Mouse (Mus musculus): ENCODE data around the gene Nrxn3.
A peak's percentile ranks its signal among the peaks of the same experiment; 100 is the strongest.

Nrxn3 gene

GRCm38 (mm10) chr12:89179970-89180666, 457.4 kb downstream of the Nrxn3 start:
- DNase-seq (ENCODE audit: low read depth): no peak

DNA sequence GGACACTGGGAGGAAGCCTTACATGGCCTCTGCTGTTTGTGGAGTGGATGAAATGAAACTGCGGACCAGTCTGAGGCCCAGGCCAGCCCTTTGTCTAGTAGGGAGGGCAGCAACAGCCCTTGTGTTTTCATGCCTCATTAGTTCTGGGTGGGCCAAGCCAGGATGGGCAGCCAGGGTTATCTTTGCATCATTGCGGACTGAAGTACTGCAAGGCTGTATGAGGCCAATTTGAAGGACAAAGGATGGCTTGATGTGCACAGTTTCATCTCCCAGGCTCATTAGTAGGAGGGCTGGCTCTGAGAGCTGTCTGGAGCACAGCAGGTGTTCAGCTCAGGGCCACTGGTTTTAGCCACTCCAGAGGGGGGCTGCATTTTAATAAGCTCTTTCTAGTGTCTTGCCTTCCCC, 458.5 kb downstream of the Nrxn3 start:
- no peak for DNase-seq (ENCODE audit: low read depth)

DNA sequence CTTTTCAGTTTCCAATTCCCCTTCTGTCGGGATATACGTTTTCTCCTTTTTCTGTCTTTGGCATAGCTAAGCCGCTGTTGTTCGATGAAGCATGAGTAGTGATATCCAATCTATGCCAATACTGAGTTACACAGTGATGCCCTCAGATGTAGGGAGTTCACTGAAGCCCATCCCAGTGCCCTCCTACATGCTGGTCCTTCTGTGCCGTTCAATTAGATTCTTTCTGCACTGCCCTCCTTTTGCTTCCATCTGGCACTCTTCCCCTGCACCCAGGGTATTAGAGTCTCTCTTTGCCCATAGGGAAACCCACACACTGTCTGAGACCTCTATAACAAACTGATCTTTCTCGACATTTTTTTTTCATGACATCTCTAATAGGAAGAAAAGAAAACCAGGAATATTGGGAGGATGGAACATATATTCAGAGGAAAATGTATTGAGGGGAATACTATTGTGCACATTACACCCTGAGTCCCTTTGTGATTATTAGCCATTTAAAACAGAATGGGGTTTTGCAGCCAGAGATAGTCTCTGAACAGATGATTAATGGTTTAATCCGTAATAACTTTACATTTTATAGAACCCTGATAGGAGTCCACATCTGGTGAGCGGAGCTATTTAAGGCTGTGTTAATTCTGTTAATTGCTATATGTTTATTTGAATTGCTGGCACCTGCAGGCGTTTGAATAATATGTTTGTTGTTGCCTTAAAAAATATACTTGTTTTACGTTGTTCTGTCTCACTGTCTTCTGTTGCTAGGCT, 476.3 kb downstream of the Nrxn3 start:
- no peak for DNase-seq (ENCODE audit: low read depth)

GRCm38 (mm10) chr12:89211608-89212007, 488.9 kb downstream of the Nrxn3 start:
- no peak for DNase-seq (ENCODE audit: low read depth)

GRCm38 (mm10) chr12:89239826-89240225, 517.1 kb downstream of the Nrxn3 start:
- DNase-seq (ENCODE audit: low read depth): no peak

- no peak for DNase-seq (ENCODE audit: low read depth)
These were observed 518.9 kb downstream of the Nrxn3 start for GRCm38 (mm10) chr12:89241554-89241953.

- DNase-seq (ENCODE audit: low read depth): no peak
These were observed 519.8 kb downstream of the Nrxn3 start for GRCm38 (mm10) chr12:89242476-89242875.

- DNase-seq (ENCODE audit: low read depth): no peak
These were observed 532.7 kb downstream of the Nrxn3 start for GRCm38 (mm10) chr12:89255275-89255892.

DNA sequence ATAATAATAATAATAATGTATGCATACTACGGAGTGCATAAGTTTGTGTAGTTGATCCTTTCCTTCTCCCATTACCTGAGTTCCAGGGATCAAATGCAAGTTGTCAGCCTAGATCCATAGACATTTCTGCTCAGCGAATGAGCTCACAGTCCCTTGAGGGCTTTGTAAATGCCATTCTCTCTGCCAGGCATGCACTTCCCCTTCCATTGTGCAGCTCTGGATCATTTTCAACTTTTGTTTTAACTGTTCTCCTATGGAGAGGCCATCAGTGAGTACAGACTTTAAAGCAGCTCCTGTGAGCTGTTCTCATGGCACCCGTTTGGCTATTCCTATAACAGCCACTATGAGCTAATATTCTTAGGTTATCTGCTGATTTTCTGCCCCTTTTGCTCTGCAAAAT, 536.2 kb downstream of the Nrxn3 start:
- DNase-seq (ENCODE audit: low read depth): no peak

DNA sequence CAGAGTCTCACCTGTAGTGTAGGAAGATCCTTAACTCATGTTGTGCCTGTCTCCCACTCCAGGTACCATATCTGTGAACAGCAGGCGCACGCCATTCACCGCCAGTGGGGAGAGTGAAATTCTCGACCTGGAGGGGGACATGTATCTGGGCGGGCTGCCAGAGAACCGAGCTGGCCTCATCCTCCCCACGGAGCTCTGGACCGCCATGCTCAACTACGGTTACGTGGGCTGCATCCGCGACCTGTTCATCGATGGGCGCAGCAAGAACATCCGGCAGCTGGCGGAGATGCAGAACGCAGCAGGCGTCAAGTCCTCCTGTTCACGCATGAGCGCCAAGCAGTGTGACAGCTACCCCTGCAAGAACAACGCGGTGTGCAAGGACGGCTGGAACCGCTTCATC, 537.4 kb downstream of the Nrxn3 start:
- DNase-seq (ENCODE audit: low read depth): no peak

GRCm38 (mm10) chr12:89262261-89262660, 539.6 kb downstream of the Nrxn3 start:
- DNase-seq (ENCODE audit: low read depth): no peak

DNA sequence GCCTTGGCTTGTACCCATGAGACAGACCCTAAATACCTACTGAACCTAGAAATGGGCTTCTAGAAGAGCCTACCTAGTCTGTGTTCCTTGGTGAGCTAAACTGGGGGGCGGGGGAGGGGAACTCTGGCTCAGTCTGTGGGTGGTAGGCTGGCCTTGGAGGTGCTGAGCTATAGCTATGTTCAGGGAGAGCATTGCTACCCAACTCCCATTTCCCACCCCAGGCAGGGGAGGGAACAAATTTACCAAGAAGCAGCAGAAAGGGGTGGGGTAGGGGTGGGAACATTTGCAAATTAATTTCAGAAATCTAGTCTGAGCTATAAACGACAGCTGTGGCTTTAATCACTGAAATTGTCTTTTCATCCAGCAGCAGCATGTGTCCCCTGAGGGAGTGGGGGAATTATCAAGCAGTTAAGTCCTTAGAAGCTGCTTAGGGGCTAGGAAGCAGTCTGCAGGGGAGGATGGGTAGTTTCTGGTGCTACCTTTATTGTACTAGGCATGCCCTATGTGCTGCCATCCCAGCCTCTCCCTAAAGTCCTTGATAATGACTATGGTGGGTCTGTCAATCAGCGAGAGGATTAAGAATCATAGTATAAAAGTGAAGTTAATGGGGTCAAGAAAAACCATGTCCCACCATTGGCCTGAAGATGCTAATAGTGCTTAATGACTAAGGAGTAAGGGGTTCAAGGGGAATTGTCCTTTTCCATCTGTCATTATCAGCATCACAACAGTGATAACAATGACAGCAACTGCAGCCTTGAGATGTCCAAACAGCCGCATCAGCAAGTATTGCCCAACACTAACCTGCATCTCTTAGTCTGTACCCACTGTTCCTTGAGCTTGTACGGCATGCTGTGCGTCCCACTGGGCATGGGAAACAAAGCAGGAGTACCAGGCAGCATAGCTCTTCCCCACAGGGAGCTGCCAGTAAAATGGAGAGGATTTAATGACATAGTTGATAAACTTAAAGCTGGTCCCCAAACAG, 560.0 kb downstream of the Nrxn3 start:
- DNase-seq (ENCODE audit: low read depth): no peak

DNA sequence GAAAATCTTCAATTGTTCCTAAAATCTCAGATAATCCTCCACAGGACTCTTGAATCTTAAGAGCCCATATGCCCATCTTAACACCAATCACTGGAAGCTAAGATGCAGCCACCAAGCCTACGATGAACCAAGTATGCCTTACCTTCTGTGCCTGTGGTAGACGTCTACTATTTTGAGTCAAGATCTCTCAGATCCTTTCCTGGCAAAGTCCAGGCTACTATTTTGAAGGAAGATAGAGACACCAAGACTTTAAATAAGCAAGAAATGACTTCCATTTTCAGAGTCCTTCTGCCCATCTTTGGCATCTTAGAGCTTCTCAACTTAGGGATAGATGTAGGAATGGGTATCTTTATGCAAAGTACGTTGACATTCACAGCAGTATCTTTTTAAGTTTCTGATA, 561.7 kb downstream of the Nrxn3 start:
- no peak for DNase-seq (ENCODE audit: low read depth)

DNA sequence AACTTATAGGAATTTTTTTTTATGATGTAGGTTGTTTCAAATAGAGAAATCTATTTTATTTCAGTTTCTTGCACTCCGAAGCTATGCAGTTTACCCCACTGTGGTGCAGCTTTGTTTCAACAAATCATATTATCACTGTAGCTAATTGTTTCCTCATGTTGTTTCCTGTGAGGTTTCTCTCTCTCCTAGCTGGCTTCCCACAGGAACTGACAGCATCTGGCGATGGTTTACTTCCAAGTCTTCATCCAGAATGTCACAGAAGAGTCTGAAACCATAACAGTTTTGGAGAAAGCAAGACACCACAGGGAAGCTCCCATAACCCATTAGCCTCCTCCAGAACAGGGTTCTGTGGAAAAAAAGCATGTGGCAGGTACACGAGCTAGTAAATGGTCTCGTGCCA, 564.4 kb downstream of the Nrxn3 start:
- no peak for DNase-seq (ENCODE audit: low read depth)

DNA sequence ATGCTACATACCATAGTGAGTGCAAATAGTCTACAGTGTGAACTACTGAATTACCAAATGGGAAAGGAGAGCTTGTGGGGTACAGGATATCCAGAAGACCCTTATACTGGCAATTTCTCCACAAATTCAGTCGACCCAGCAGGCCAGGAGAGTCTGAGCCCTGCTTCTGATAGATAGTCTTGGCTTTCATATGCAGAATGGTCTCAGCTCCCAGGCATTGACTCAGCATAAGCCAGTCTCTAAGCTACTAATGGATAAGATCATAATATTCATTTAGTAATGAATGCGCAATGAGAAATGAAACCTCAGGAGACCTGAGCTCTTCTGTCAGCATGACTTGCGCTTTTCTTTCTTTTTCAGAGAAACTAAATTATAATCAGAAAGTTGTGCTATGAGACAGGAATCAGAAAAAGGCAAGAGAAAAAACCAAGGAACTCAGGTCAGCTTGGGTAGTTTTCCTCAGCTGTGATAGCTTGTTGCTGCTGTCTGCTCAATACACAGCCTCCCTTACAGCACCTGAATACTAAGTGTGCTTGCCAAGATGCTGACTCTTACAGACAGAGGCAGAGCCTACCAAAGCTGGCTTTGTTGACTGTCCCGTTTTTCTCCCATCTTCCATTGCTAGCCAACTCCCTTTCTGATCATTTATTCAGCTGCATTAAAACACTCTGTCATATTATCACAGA, 567.1 kb downstream of the Nrxn3 start:
- no peak for DNase-seq (ENCODE audit: low read depth)

GRCm38 (mm10) chr12:89290736-89291574, 568.3 kb downstream of the Nrxn3 start:
- DNase-seq (ENCODE audit: low read depth): no peak

- DNase-seq (ENCODE audit: low read depth): peak; percentile 49
These were observed 579.3 kb downstream of the Nrxn3 start for GRCm38 (mm10) chr12:89302011-89302410.

GRCm38 (mm10) chr12:89310200-89310599, 587.5 kb downstream of the Nrxn3 start:
- no peak for DNase-seq (ENCODE audit: low read depth)

GRCm38 (mm10) chr12:89312586-89312985, 589.9 kb downstream of the Nrxn3 start:
- DNase-seq (ENCODE audit: low read depth): peak; percentile 23

GRCm38 (mm10) chr12:89325864-89326560, 603.3 kb downstream of the Nrxn3 start:
- DNase-seq (ENCODE audit: low read depth): no peak

Measured in induced T-regulatory cell, adult 2 months (primary cell).